Mouse (Mus musculus): ENCODE results near the gene Tomm20.

- TF ChIP-seq CTCF (conservative IDR thresholded peaks at IDR 0.05; ENCODE audit: low read length) (no peak), POU5F1 (IDR thresholded peaks at IDR 0.05; ENCODE audit: borderline replicate concordance, low read length) (no peak)
Measured at GRCm38 (mm10) chr8:126919255-126919654, 26.4 kb downstream of the Tomm20 start.

Data from E14TG2a.4 (cell line).